Mouse (Mus musculus) lung, embryonic 14.5 days (tissue): ENCODE data around the gene Psmd7. TPM values are rescaled to one million over a fixed set of nuclear protein-coding genes. Genes with fewer than 3 reads are reported as not detected.

Experiments used
- ATAC-seq: fragments of 200-750 bp; cut with Nextera tagmentation; 2 replicates; pipeline ENCODE4 v1.8.0; 2017; ENCODE audit warnings: mild to moderate bottlenecking, moderate TSS enrichment, moderate library complexity; ENCODE audit not compliant: insufficient read depth
- DNase-seq: peaks from one replicate; pipeline ENCODE4 v3.0.0-alpha.2; 2015
- H3K27ac ChIP-seq: fragments of 300-500 bp; sonication (generic); 2 replicates; pipeline ENCODE4 v1.5.1; 2014; ENCODE audit warnings: low read depth, mild to moderate bottlenecking, moderate library complexity
- H3K27me3 ChIP-seq: fragments of 300-500 bp; sonication (generic); 2 replicates; pipeline ENCODE4 v1.6.1; 2014; ENCODE audit warnings: low read length, control low read depth; ENCODE audit not compliant: insufficient read depth
- H3K36me3 ChIP-seq: fragments of 300-500 bp; sonication (generic); 2 replicates; pipeline ENCODE4 v1.6.1; 2014; ENCODE audit warnings: control low read depth; ENCODE audit not compliant: insufficient read depth
- H3K4me1 ChIP-seq: fragments of 300-500 bp; sonication (generic); 2 replicates; pipeline ENCODE4 v1.6.1; 2014; ENCODE audit warnings: antibody characterized with exemption, control low read depth; ENCODE audit not compliant: insufficient read depth
- H3K4me2 ChIP-seq: fragments of 300-500 bp; sonication (generic); 2 replicates; pipeline ENCODE4 v1.6.1; 2014; ENCODE audit warnings: mild to moderate bottlenecking
- H3K4me3 ChIP-seq: fragments of 300-500 bp; sonication (generic); 2 replicates; pipeline ENCODE4 v1.5.1; 2014; ENCODE audit warnings: low read depth, low read length
- H3K9ac ChIP-seq: fragments of 300-500 bp; sonication (generic); 2 replicates; pipeline ENCODE4 v1.6.1; 2014
- H3K9me3 ChIP-seq: fragments of 300-500 bp; sonication (generic); 2 replicates; pipeline ENCODE4 v1.6.1; 2016; ENCODE audit warnings: low read depth, low read length, control low read depth
- CTCF ChIP-seq: IDR thresholded peaks from 2 replicates; pipeline ENCODE4 v1.5.1; 2016; ENCODE audit warnings: antibody characterized with exemption, low read depth
- WGBS: fragments of 180-500 bp; shearing (Covaris S2); extraction: QIAGEN DNeasy Blood & Tissue Kit; methylation state at CpG from one replicate; pipeline ENCODE4 v1.1.7; 2014; 5-methylcytosine and 5-hydroxymethylcytosine counted together
- polyA plus RNA-seq: library from polyadenylated mRNA; unstranded; fragments of >200 nt; fragmentation: Nextera tagmentation; extraction: Ambion mirVana; gene quantifications from 2 replicates; pipeline ENCODE4 v1.2.1, GENCODE M21; 2014

Gene Psmd7
- polyA plus RNA-seq, 1 experiment from 2014 or later = 269 TPM

- peaks cover 51% of the 10 kb centered on the region for H3K36me3 ChIP-seq
These were observed 10.1 kb downstream of the Psmd7 start for GRCm38 (mm10) chr8:107578132-107578531.

GRCm38 (mm10) chr8:107577640-107578039 lies 10.6 kb downstream of the Psmd7 start:
- DNase-seq = no peak
- H3K36me3 ChIP-seq = peaks cover 46% of the 10 kb centered on the region
- H3K9ac ChIP-seq = no peak overlapping the region
- no peak overlapping the region for H3K4me2 ChIP-seq
- no peak for TF ChIP-seq CTCF
- no peak overlapping the region for H3K27ac ChIP-seq
- no peaks in the 10 kb centered on the region for H3K4me1 ChIP-seq
- no peak overlapping the region for H3K4me3 ChIP-seq
- no peaks in the 10 kb centered on the region for H3K9me3 ChIP-seq
- 77% methylated on average over 4 of the region's 4 CpGs for WGBS
- no peaks in the 10 kb centered on the region for H3K27me3 ChIP-seq
- ATAC-seq = no peak

More at GRCm38 (mm10) chr8:107578132-107578531, 10.1 kb downstream of the Psmd7 start:
- Histone ChIP-seq H3K4me1 (no peaks in the 10 kb centered on the region), H3K27me3 (no peaks in the 10 kb centered on the region), H3K9me3 (no peaks in the 10 kb centered on the region), H3K27ac (no peak overlapping the region), H3K4me2 (no peak overlapping the region), H3K9ac (no peak overlapping the region), H3K4me3 (no peak overlapping the region)
- 81% methylated on average over 8 of the region's 8 CpGs for WGBS
- ATAC-seq = no peak
- TF ChIP-seq CTCF = no peak
- DNase-seq = no peak

- Histone ChIP-seq H3K27me3 (no peaks in the 10 kb centered on the region), H3K36me3 (peaks cover 37% of the 10 kb centered on the region), H3K9me3 (no peaks in the 10 kb centered on the region), H3K4me1 (no peaks in the 10 kb centered on the region), H3K9ac (peak overlapping the region; percentile 33; the same call in 1 of the 2 replicates), H3K27ac (no peak overlapping the region), H3K4me3 (no peak overlapping the region), H3K4me2 (peak overlapping the region; percentile 55)
- ATAC-seq = peak; percentile 64
- DNase-seq = peak; percentile 97
- 6% methylated on average over 10 of the region's 10 CpGs for WGBS
- peak; percentile 88 for TF ChIP-seq CTCF
These were observed 11.6 kb downstream of the Psmd7 start for GRCm38 (mm10) chr8:107576702-107577101.

GRCm38 (mm10) chr8:107574771-107575170 lies 13.5 kb downstream of the Psmd7 start:
- peaks cover 18% of the 10 kb centered on the region for H3K36me3 ChIP-seq
- H3K4me1 ChIP-seq = no peaks in the 10 kb centered on the region
- H3K4me2 ChIP-seq = no peak overlapping the region
- no peak for TF ChIP-seq CTCF
- DNase-seq (no peak), ATAC-seq (no peak)
- no peak overlapping the region for H3K4me3 ChIP-seq
- no peak overlapping the region for H3K27ac ChIP-seq
- no peaks in the 10 kb centered on the region for H3K9me3 ChIP-seq
- H3K27me3 ChIP-seq = no peaks in the 10 kb centered on the region
- 82% methylated on average over 3 of the region's 3 CpGs for whole genome bisulfite sequencing
- no peak overlapping the region for H3K9ac ChIP-seq

- WGBS = 56% methylated on average over 4 of the region's 4 CpGs
- ATAC-seq = peak; percentile 33; the same call in 1 of the 2 replicates
- H3K9ac ChIP-seq = no peak overlapping the region
- no peaks in the 10 kb centered on the region for H3K36me3 ChIP-seq
- H3K27ac ChIP-seq = no peak overlapping the region
- H3K4me3 ChIP-seq = no peak overlapping the region
- DNase-seq = peak; percentile 83
- TF ChIP-seq CTCF = peak; percentile 89
- H3K27me3 ChIP-seq = no peaks in the 10 kb centered on the region
- H3K4me2 ChIP-seq = no peak overlapping the region
- H3K9me3 ChIP-seq = no peaks in the 10 kb centered on the region
- H3K4me1 ChIP-seq = no peaks in the 10 kb centered on the region
These were observed 15.8 kb downstream of the Psmd7 start for GRCm38 (mm10) chr8:107572497-107572896.

GRCm38 (mm10) chr8:107571486-107572135 lies 16.7 kb downstream of the Psmd7 start:
- ATAC-seq (no peak), DNase-seq (no peak)
- no peak overlapping the region for H3K4me3 ChIP-seq
- no peak overlapping the region for H3K27ac ChIP-seq
- H3K27me3 ChIP-seq = no peaks in the 10 kb centered on the region
- no peaks in the 10 kb centered on the region for H3K4me1 ChIP-seq
- H3K36me3 ChIP-seq = no peaks in the 10 kb centered on the region
- TF ChIP-seq CTCF = no peak
- 76% methylated on average over 7 of the region's 7 CpGs for WGBS
- H3K9me3 ChIP-seq = no peaks in the 10 kb centered on the region
- H3K4me2 ChIP-seq = no peak overlapping the region
- H3K9ac ChIP-seq = no peak overlapping the region

GRCm38 (mm10) chr8:107571046-107571445 lies 17.2 kb downstream of the Psmd7 start:
- 75% methylated on average over 2 of the region's 2 CpGs for WGBS
- Histone ChIP-seq H3K27ac (no peak overlapping the region), H3K4me1 (no peaks in the 10 kb centered on the region), H3K9ac (no peak overlapping the region), H3K4me2 (no peak overlapping the region), H3K27me3 (no peaks in the 10 kb centered on the region), H3K36me3 (no peaks in the 10 kb centered on the region), H3K4me3 (no peak overlapping the region), H3K9me3 (no peaks in the 10 kb centered on the region)
- DNase-seq (no peak), ATAC-seq (no peak)
- TF ChIP-seq CTCF = no peak
